Mouse (Mus musculus): ENCODE results near the gene Noto.

DNA sequence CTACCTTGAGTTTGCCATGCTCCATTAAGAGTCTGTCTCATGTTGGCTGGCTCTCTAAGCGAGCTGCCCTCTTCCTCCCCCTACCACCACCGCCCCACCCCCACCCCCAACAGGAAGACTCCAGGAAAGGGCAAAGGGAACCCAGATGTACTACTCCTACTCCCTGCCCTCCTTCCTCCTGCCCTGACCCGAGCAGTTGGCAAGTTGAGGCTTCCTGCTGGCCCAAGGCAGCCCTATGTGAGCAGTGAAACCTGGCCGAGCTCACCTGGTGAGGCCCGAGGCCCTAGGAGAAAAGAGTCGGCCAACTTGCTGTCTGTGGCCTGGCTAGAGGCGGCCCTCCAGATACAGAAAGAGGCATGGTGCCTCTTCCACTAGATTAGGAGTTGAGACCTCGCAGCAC is 45.1 kb upstream of the Noto start:
- no peak for TF ChIP-seq POLR2A (IDR thresholded peaks at IDR 0.05; ENCODE audit: low read depth, low read length)
- no peak for TF ChIP-seq CTCF (IDR thresholded peaks at IDR 0.05; ENCODE audit: borderline replicate concordance, insufficient read depth, low read length)
